Mouse (Mus musculus) forebrain, embryonic 12.5 days (tissue): Measurements from ENCODE around the gene Serpina3g. TPM values are rescaled to one million over a fixed set of nuclear protein-coding genes. Genes with fewer than 3 reads are reported as not detected.

Source experiments
- ATAC-seq: fragments of 200-750 bp; cut with Nextera tagmentation; 2 replicates; pipeline ENCODE4 v1.8.0; 2017; ENCODE audit warnings: moderate TSS enrichment; ENCODE audit not compliant: low FRiP score
- H3K27ac ChIP-seq: fragments of 300-500 bp; sonication (generic); 2 replicates; pipeline ENCODE4 v1.5.1; 2016; ENCODE audit warnings: mild to moderate bottlenecking
- H3K27me3 ChIP-seq: fragments of 300-500 bp; sonication (generic); 2 replicates; pipeline ENCODE4 v1.6.1; 2016; ENCODE audit warnings: mild to moderate bottlenecking
- H3K36me3 ChIP-seq: fragments of 300-500 bp; sonication (generic); replicated peaks from 2 replicates; pipeline ENCODE4 v1.6.1; 2016; ENCODE audit warnings: mild to moderate bottlenecking
- H3K4me1 ChIP-seq: fragments of 300-500 bp; sonication (generic); 2 replicates; pipeline ENCODE4 v1.6.1; 2016
- H3K4me2 ChIP-seq: fragments of 300-500 bp; sonication (generic); 2 replicates; pipeline ENCODE4 v1.6.1; 2016; ENCODE audit warnings: mild to moderate bottlenecking, moderate library complexity
- H3K4me3 ChIP-seq: fragments of 300-500 bp; sonication (generic); replicated peaks from 2 replicates; pipeline ENCODE4 v1.5.1; 2016; ENCODE audit warnings: mild to moderate bottlenecking
- H3K9ac ChIP-seq: fragments of 300-500 bp; sonication (generic); 2 replicates; pipeline ENCODE4 v1.6.1; 2016; ENCODE audit warnings: mild to moderate bottlenecking
- H3K9me3 ChIP-seq: fragments of 300-500 bp; sonication (generic); 2 replicates; pipeline ENCODE4 v1.6.1; 2016
- WGBS: fragments of 180-500 bp; shearing (Covaris S2); methylation state at CpG from one replicate; pipeline ENCODE4 v1.1.7; 2016; 5-methylcytosine and 5-hydroxymethylcytosine counted together
- polyA plus RNA-seq: library from polyadenylated mRNA; unstranded; fragments of >200 nt; fragmentation: Nextera tagmentation; extraction: Ambion mirVana; gene quantifications from 2 replicates; pipeline ENCODE4 v1.2.1, GENCODE M21; 2016

Gene Serpina3g
- not detected in 2 replicates for polyA plus RNA-seq

GRCm38 (mm10) chr12:104235915-104236314 is at the start of gene Serpina3g:
Gene Serpina3g, plus strand, starts transcription at chr12:104236245.
- 81% methylated on average over 5 of the region's 5 CpGs for WGBS
- H3K27ac ChIP-seq = no peak within 1 kb of the TSS
- H3K4me2 ChIP-seq = no peak within 1 kb of the TSS
- H3K9ac ChIP-seq = no peak within 1 kb of the TSS
- no peaks in the 10 kb centered on the region for H3K36me3 ChIP-seq
- no peak for ATAC-seq
- no peaks in the 10 kb centered on the region for H3K4me1 ChIP-seq
- no peaks in the 10 kb centered on the region for H3K27me3 ChIP-seq
- H3K9me3 ChIP-seq = no peaks in the 10 kb centered on the region
- no peak within 1 kb of the TSS for H3K4me3 ChIP-seq

DNA sequence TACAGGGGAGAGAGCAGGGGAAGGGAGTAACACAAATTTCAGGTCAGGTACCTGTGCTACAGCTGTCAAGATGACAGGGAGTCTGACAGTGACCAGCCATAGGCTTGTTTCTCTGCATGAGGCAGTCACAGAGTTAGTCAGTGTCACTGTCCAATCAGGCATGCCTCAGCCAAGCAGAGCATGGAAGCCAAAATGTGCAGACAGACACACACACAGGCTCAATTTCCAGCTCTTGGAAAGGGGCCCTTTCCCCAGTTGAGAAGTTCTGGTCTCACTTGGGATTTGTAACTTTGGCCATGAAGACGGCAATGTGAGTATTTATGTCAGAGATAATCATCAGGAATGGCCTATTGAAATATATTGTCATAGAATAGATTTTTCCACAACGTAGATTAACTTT is 46.8 kb upstream of the Serpina3g start:
- Histone ChIP-seq H3K4me2 (no peak overlapping the region), H3K9ac (no peak overlapping the region), H3K27me3 (no peaks in the 10 kb centered on the region), H3K36me3 (no peaks in the 10 kb centered on the region), H3K27ac (no peak overlapping the region), H3K4me3 (no peak overlapping the region), H3K4me1 (no peaks in the 10 kb centered on the region), H3K9me3 (no peaks in the 10 kb centered on the region)
- no peak for ATAC-seq
- WGBS = 87% methylated on average over 2 of the region's 2 CpGs

DNA sequence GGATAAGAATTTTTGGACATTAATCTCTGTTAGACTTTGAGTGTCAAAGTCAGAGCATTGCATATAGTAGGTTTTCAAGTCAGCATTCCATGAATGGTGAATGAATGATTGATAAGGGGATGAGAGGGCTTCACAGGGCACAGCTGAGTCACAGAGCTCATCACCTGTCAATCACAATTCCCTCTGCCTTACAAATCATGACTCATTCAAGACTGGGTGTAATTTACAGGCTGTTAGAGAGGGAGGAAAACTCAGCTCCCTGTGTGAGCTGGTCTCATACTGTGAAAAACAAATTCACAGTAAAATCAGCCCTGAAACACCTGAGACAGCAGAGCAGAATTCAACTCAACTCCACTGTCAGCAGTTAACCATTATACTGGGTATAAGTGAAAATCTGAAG is 45.2 kb upstream of the Serpina3g start:
- ATAC-seq = no peak
- Histone ChIP-seq H3K4me1 (no peaks in the 10 kb centered on the region), H3K27ac (no peak overlapping the region), H3K27me3 (no peaks in the 10 kb centered on the region), H3K4me2 (no peak overlapping the region), H3K4me3 (no peak overlapping the region), H3K9me3 (no peaks in the 10 kb centered on the region), H3K36me3 (no peaks in the 10 kb centered on the region), H3K9ac (no peak overlapping the region)

GRCm38 (mm10) chr12:104209149-104209548 is 26.9 kb upstream of the Serpina3g start:
- no peaks in the 10 kb centered on the region for H3K27me3 ChIP-seq
- no peaks in the 10 kb centered on the region; the same call in 1 of the 2 replicates for H3K4me1 ChIP-seq
- no peak for ATAC-seq
- H3K4me2 ChIP-seq = no peak overlapping the region
- H3K36me3 ChIP-seq = no peaks in the 10 kb centered on the region
- H3K27ac ChIP-seq = no peak overlapping the region
- no peak overlapping the region for H3K9ac ChIP-seq
- H3K4me3 ChIP-seq = no peak overlapping the region
- WGBS = 78% methylated on average over 4 of the region's 4 CpGs
- H3K9me3 ChIP-seq = no peaks in the 10 kb centered on the region

GRCm38 (mm10) chr12:104209802-104210201 is 26.2 kb upstream of the Serpina3g start:
- no peak for ATAC-seq
- 100% methylated on average over 2 of the region's 2 CpGs for WGBS
- no peaks in the 10 kb centered on the region; the same call in 1 of the 2 replicates for H3K4me1 ChIP-seq
- no peak overlapping the region for H3K9ac ChIP-seq
- no peak overlapping the region for H3K27ac ChIP-seq
- no peak overlapping the region for H3K4me2 ChIP-seq
- H3K4me3 ChIP-seq = no peak overlapping the region
- no peaks in the 10 kb centered on the region for H3K9me3 ChIP-seq
- H3K27me3 ChIP-seq = no peaks in the 10 kb centered on the region
- H3K36me3 ChIP-seq = no peaks in the 10 kb centered on the region

DNA sequence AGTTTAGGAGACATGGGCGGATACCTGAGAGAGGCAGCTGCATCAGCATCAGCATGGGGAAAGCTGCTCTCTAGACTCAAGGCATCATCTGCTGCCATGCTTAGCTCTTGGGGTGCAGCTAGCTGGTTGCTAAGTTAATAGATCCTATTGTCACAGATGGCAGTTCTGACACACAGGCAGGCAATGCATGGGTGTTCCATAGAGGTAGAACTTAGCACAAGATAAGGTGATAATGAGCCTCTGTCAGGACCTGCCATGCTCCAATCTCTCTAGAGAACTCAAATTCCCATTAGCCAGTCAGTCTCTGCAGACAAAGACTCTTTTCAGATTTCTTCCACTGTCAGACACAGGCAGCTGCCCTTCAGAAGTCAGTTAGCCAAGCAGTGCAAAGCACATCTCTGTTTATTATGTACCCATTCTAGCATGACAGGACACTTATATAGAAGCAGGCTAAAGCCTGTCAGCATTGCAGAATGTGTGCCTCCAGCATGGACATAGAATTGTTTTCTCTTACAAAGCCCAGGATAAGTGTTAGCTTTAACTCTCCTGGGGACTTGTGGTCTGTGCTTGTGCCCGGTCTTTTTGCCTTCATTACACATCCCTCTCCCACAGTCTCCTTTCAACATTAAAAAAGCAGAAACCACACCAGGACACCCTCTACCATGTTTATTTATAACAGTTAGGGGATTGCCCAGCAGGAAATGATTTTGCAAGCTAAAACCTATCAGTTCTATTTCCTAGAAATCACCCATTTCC is 22.2 kb upstream of the Serpina3g start:
- 51% methylated on average over 2 of the region's 2 CpGs for WGBS
- Histone ChIP-seq H3K9me3 (no peaks in the 10 kb centered on the region), H3K9ac (no peak overlapping the region), H3K4me2 (no peak overlapping the region), H3K36me3 (no peaks in the 10 kb centered on the region), H3K4me1 (no peaks in the 10 kb centered on the region; the same call in 1 of the 2 replicates), H3K27me3 (no peaks in the 10 kb centered on the region), H3K27ac (no peak overlapping the region), H3K4me3 (no peak overlapping the region)
- ATAC-seq = 0 out of 2 replicates have a peak, but pooled peaks have one; percentile 39

- WGBS = 69% methylated on average over 1 of the region's 1 CpGs
These were observed 21.6 kb upstream of the Serpina3g start, which contains the start of gene Serpina3f for GRCm38 (mm10) chr12:104214445-104214753. Gene Serpina3f, plus strand, starts transcription at chr12:104214544.

GRCm38 (mm10) chr12:104215249-104215648 is 20.8 kb upstream of the Serpina3g start:
- Histone ChIP-seq H3K27ac (no peak overlapping the region), H3K27me3 (no peaks in the 10 kb centered on the region)
- ATAC-seq = no peak

More at GRCm38 (mm10) chr12:104214445-104214753, 21.6 kb upstream of the Serpina3g start, which contains the start of gene Serpina3f:
- H3K4me1 ChIP-seq = no peaks in the 10 kb centered on the region; the same call in 1 of the 2 replicates
- no peaks in the 10 kb centered on the region for H3K27me3 ChIP-seq
- no peak for ATAC-seq
- H3K4me3 ChIP-seq = no peak within 1 kb of the TSS
- no peak within 1 kb of the TSS for H3K4me2 ChIP-seq
- H3K9me3 ChIP-seq = no peaks in the 10 kb centered on the region
- H3K9ac ChIP-seq = no peak within 1 kb of the TSS
- H3K36me3 ChIP-seq = no peaks in the 10 kb centered on the region
- no peak within 1 kb of the TSS for H3K27ac ChIP-seq

GRCm38 (mm10) chr12:104221616-104222015 is 14.4 kb upstream of the Serpina3g start:
- H3K36me3 ChIP-seq = no peaks in the 10 kb centered on the region
- no peak for ATAC-seq
- WGBS = 88% methylated on average over 1 of the region's 1 CpGs

More at GRCm38 (mm10) chr12:104215249-104215648, 20.8 kb upstream of the Serpina3g start:
- H3K4me1 ChIP-seq = no peaks in the 10 kb centered on the region; the same call in 1 of the 2 replicates
- no peak overlapping the region for H3K9ac ChIP-seq
- H3K4me2 ChIP-seq = no peak overlapping the region
- no peaks in the 10 kb centered on the region for H3K36me3 ChIP-seq
- WGBS = 100% methylated on average over 1 of the region's 1 CpGs
- no peaks in the 10 kb centered on the region for H3K9me3 ChIP-seq
- H3K4me3 ChIP-seq = no peak overlapping the region

GRCm38 (mm10) chr12:104223690-104224089 is 12.4 kb upstream of the Serpina3g start:
- Histone ChIP-seq H3K36me3 (no peaks in the 10 kb centered on the region), H3K4me3 (no peak overlapping the region), H3K9ac (no peak overlapping the region), H3K4me1 (no peaks in the 10 kb centered on the region), H3K27ac (no peak overlapping the region), H3K9me3 (no peaks in the 10 kb centered on the region), H3K27me3 (no peaks in the 10 kb centered on the region), H3K4me2 (no peak overlapping the region)
- ATAC-seq = no peak
- WGBS = 57% methylated on average over 1 of the region's 1 CpGs

More at GRCm38 (mm10) chr12:104221616-104222015, 14.4 kb upstream of the Serpina3g start:
- Histone ChIP-seq H3K27ac (no peak overlapping the region), H3K4me3 (no peak overlapping the region), H3K27me3 (no peaks in the 10 kb centered on the region), H3K4me1 (no peaks in the 10 kb centered on the region), H3K9me3 (no peaks in the 10 kb centered on the region), H3K4me2 (no peak overlapping the region), H3K9ac (no peak overlapping the region)

GRCm38 (mm10) chr12:104224598-104225300 is 11.3 kb upstream of the Serpina3g start:
- 77% methylated on average over 7 of the region's 7 CpGs for WGBS
- Histone ChIP-seq H3K27me3 (no peaks in the 10 kb centered on the region), H3K4me1 (no peaks in the 10 kb centered on the region), H3K36me3 (no peaks in the 10 kb centered on the region), H3K9me3 (no peaks in the 10 kb centered on the region), H3K4me3 (no peak overlapping the region), H3K9ac (no peak overlapping the region), H3K4me2 (no peak overlapping the region), H3K27ac (no peak overlapping the region)
- ATAC-seq = no peak

DNA sequence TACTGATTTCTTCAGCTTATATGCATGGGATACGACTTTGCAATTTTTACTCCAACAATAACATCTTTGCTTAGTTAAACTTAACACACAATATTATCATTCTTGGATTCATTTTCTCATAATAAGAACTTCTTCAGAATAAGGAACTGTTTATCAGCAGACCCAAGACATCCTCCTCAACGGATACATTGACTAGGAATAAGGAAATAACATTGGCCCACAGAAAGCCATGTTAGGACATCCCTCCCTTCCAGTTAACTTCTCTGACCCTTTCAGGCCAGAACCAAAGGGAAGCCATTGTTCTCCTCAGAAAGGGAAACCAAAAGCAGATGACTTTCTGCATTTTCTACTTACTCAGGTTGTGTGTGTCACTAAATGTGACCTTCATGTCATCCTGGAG is 5.3 kb upstream of the Serpina3g start:
- no peaks in the 10 kb centered on the region for H3K27me3 ChIP-seq
- H3K4me3 ChIP-seq = no peak overlapping the region
- no peak overlapping the region for H3K4me2 ChIP-seq
- no peaks in the 10 kb centered on the region for H3K9me3 ChIP-seq
- H3K36me3 ChIP-seq = no peaks in the 10 kb centered on the region
- ATAC-seq = no peak
- H3K9ac ChIP-seq = no peak overlapping the region
- no peaks in the 10 kb centered on the region for H3K4me1 ChIP-seq
- WGBS = 76% methylated on average over 2 of the region's 2 CpGs
- H3K27ac ChIP-seq = no peak overlapping the region
